Mouse (Mus musculus) bone marrow macrophage, adult 2 months (primary cell): ENCODE measurements around the gene Arhgap44.

Experiments used
- CTCF ChIP-seq: IDR thresholded peaks from 2 replicates; pipeline ENCODE4 v1.5.1; 2012; ENCODE audit warnings: low read depth, mild to moderate bottlenecking, low read length, moderate library complexity
- POLR2A ChIP-seq: IDR thresholded peaks from 2 replicates; pipeline ENCODE4 v1.6.1; 2012; ENCODE audit warnings: mild to moderate bottlenecking, low read depth, low read length, borderline replicate concordance

GRCm38 (mm10) chr11:65158658-65158990, 4.1 kb downstream of the Arhgap44 start:
- TF ChIP-seq POLR2A = no peak
- TF ChIP-seq CTCF = no peak
